Mouse (Mus musculus) CH12.LX (cell line): Measurements from ENCODE around the gene Gm20518. TPM values are rescaled to one million over a fixed set of nuclear protein-coding genes. Genes with fewer than 3 reads are reported as not detected.

ENCODE experiments used
- DNase-seq: peaks from one replicate; pipeline ENCODE4 v3.0.0-alpha.2; 2013; ENCODE audit errors: extremely low read depth
- H3K27ac ChIP-seq: 2 replicates; pipeline ENCODE4 v1.5.1; 2012; ENCODE audit warnings: low read depth, mild to moderate bottlenecking, control low read depth, moderate library complexity; ENCODE audit not compliant: insufficient read depth
- H3K27me3 ChIP-seq: replicated peaks from 2 replicates; pipeline ENCODE3; 2012; ENCODE audit warnings: inconsistent platforms
- H3K36me3 ChIP-seq, 2 experiments: replicated peaks in 1 of 2; 2 replicates each; pipeline versions ENCODE3 to v1.6.1; 2012; ENCODE audit warnings: inconsistent platforms in 1 of 2, low read length in 1 of 2, mild to moderate bottlenecking in 1 of 2, mixed read lengths in 1 of 2, moderate library complexity in 1 of 2; ENCODE audit not compliant: control insufficient read depth in 1 of 2, insufficient read depth in 1 of 2
- H3K4me1 ChIP-seq, 2 experiments: 2 replicates each; pipeline ENCODE4 v1.6.1; 2012; ENCODE audit warnings: inconsistent platforms in 1 of 2, moderate library complexity in 1 of 2; ENCODE audit not compliant: insufficient read depth in 2 of 2, control insufficient read depth in 1 of 2
- H3K4me2 ChIP-seq: 2 replicates; pipeline ENCODE4 v1.6.1; 2012; ENCODE audit warnings: low read depth, mild to moderate bottlenecking, control low read depth; ENCODE audit not compliant: poor library complexity, insufficient read depth, severe bottlenecking
- H3K4me3 ChIP-seq, 3 experiments: fragments of 150-350 bp in 1 of 3; sonication (generic) in 1 of 3; replicated peaks in 1 of 3; 2 replicates each; pipeline versions ENCODE3 to v1.5.1; 2011 to 2012; ENCODE audit warnings: low read depth in 2 of 3, low read length in 2 of 3, mild to moderate bottlenecking in 2 of 3, moderate library complexity in 2 of 3, control low read depth in 1 of 3, improper control_type of control experiment in 1 of 3, inconsistent platforms in 1 of 3, mixed read lengths in 1 of 3; ENCODE audit not compliant: poor library complexity in 1 of 3
- H3K79me2 ChIP-seq: replicated peaks from 2 replicates; pipeline ENCODE4 v1.6.1; 2012; ENCODE audit warnings: mild to moderate bottlenecking, moderate library complexity; ENCODE audit not compliant: control insufficient read depth, poor library complexity, insufficient read depth, severe bottlenecking; ENCODE audit errors: extremely low read depth
- H3K9ac ChIP-seq: 2 replicates; pipeline ENCODE4 v1.6.1; 2012; ENCODE audit warnings: low read depth, mild to moderate bottlenecking, control low read depth, moderate library complexity; ENCODE audit not compliant: insufficient read depth
- H3K9me3 ChIP-seq: replicated peaks from 2 replicates; pipeline ENCODE3; 2012; ENCODE audit warnings: low read length, inconsistent platforms, mixed read lengths
- BHLHE40 ChIP-seq: IDR thresholded peaks from 2 replicates; pipeline ENCODE4 v1.6.1; 2011; ENCODE audit warnings: mild to moderate bottlenecking, low read depth, low read length, improper control_type of control experiment
- CHD1 ChIP-seq: IDR thresholded peaks from 2 replicates; pipeline ENCODE4 v1.6.1; 2012; ENCODE audit warnings: low read depth, low read length, improper control_type of control experiment, inconsistent platforms
- CHD2 ChIP-seq: IDR thresholded peaks from 2 replicates; pipeline ENCODE4 v1.6.1; 2011; ENCODE audit warnings: low read length, improper control_type of control experiment
- ELF1 ChIP-seq: IDR thresholded peaks from 2 replicates; pipeline ENCODE4 v1.6.1; 2014; ENCODE audit warnings: low read depth, mild to moderate bottlenecking, inconsistent platforms, low read length, improper control_type of control experiment
- ETS1 ChIP-seq: conservative IDR thresholded peaks from 2 replicates; pipeline ENCODE4 v1.6.1; 2012; ENCODE audit warnings: low read depth, mild to moderate bottlenecking, inconsistent platforms, low read length, improper control_type of control experiment, moderate library complexity
- GABPA ChIP-seq: IDR thresholded peaks from 2 replicates; pipeline ENCODE4 v1.6.1; 2012; ENCODE audit warnings: low read depth, low read length, improper control_type of control experiment, inconsistent platforms; ENCODE audit not compliant: insufficient replicate concordance
- HCFC1 ChIP-seq: IDR thresholded peaks from 2 replicates; pipeline ENCODE4 v1.6.1; 2012; ENCODE audit warnings: low read depth, mild to moderate bottlenecking, inconsistent platforms, low read length, improper control_type of control experiment
- IRF4 ChIP-seq: IDR thresholded peaks from 2 replicates; pipeline ENCODE4 v1.6.1; 2014; ENCODE audit warnings: low read depth, mild to moderate bottlenecking, inconsistent platforms, low read length, improper control_type of control experiment
- JUN ChIP-seq: IDR thresholded peaks from 2 replicates; pipeline ENCODE4 v1.6.1; 2011; ENCODE audit warnings: low read depth, mild to moderate bottlenecking, low read length, improper control_type of control experiment, moderate library complexity; ENCODE audit not compliant: insufficient read depth
- KAT2A ChIP-seq: IDR thresholded peaks from 2 replicates; pipeline ENCODE4 v1.6.1; 2012; ENCODE audit warnings: low read length, improper control_type of control experiment, inconsistent platforms; ENCODE audit not compliant: insufficient replicate concordance
- MAFK ChIP-seq: IDR thresholded peaks from 2 replicates; pipeline ENCODE4 v1.6.1; 2011; ENCODE audit warnings: low read length, improper control_type of control experiment; ENCODE audit not compliant: insufficient replicate concordance
- MAX ChIP-seq: IDR thresholded peaks from 2 replicates; pipeline ENCODE4 v1.6.1; 2011; ENCODE audit warnings: low read length, improper control_type of control experiment
- MEF2A ChIP-seq: IDR thresholded peaks from 2 replicates; pipeline ENCODE4 v1.6.1; 2014; ENCODE audit warnings: low read depth, mild to moderate bottlenecking, inconsistent platforms, low read length, improper control_type of control experiment, borderline replicate concordance
- MXI1 ChIP-seq: IDR thresholded peaks from 2 replicates; pipeline ENCODE4 v1.6.1; 2011; ENCODE audit warnings: mild to moderate bottlenecking, low read depth, low read length, improper control_type of control experiment
- PAX5 ChIP-seq: IDR thresholded peaks from 2 replicates; pipeline ENCODE4 v1.6.1; 2012; ENCODE audit warnings: low read length, inconsistent platforms, mixed read lengths
- RAD21 ChIP-seq: IDR thresholded peaks from 2 replicates; pipeline ENCODE4 v1.6.1; 2011; ENCODE audit warnings: low read depth, mild to moderate bottlenecking, low read length, improper control_type of control experiment, moderate library complexity
- RCOR1 ChIP-seq: conservative IDR thresholded peaks from 2 replicates; pipeline ENCODE4 v1.6.1; 2012; ENCODE audit warnings: low read depth, mild to moderate bottlenecking, inconsistent platforms, low read length, improper control_type of control experiment
- SIN3A ChIP-seq: IDR thresholded peaks from 2 replicates; pipeline ENCODE4 v1.6.1; 2012; ENCODE audit warnings: low read length, improper control_type of control experiment, inconsistent platforms
- SMC3 ChIP-seq: IDR thresholded peaks from 2 replicates; pipeline ENCODE4 v1.6.1; 2011; ENCODE audit warnings: low read depth, low read length, improper control_type of control experiment
- TBP ChIP-seq: conservative IDR thresholded peaks from 2 replicates; pipeline ENCODE4 v1.6.1; 2011; ENCODE audit warnings: low read depth, low read length, improper control_type of control experiment
- UBTF ChIP-seq: IDR thresholded peaks from 2 replicates; pipeline ENCODE4 v1.6.1; 2012; ENCODE audit warnings: low read depth, mild to moderate bottlenecking, inconsistent platforms, low read length, improper control_type of control experiment, moderate library complexity
- USF1 ChIP-seq: IDR thresholded peaks from 2 replicates; pipeline ENCODE4 v1.6.1; 2014; ENCODE audit warnings: low read depth, mild to moderate bottlenecking, inconsistent platforms, low read length, improper control_type of control experiment
- USF2 ChIP-seq: conservative IDR thresholded peaks from 2 replicates; pipeline ENCODE4 v1.6.1; 2011; ENCODE audit warnings: low read depth, low read length, improper control_type of control experiment
- ZKSCAN1 ChIP-seq: IDR thresholded peaks from 2 replicates; pipeline ENCODE4 v1.6.1; 2012; ENCODE audit warnings: low read depth, inconsistent platforms, low read length, improper control_type of control experiment, borderline replicate concordance
- ZNF384 ChIP-seq: IDR thresholded peaks from 2 replicates; pipeline ENCODE4 v1.6.1; 2012; ENCODE audit warnings: low read depth, low read length, improper control_type of control experiment, inconsistent platforms
- dilution Hi-C: fragments of 300-500 bp; cut with MboI; formaldehyde crosslinking; loops from 2 replicates; pipeline ENCODE4 v1.14.3; 2020; ENCODE audit warnings: low sequenced_read_pairs; ENCODE audit not compliant: extremely low pct_unique_long_range_greater_than_20kb, extremely low pct_ligation_motif_present
- in situ Hi-C: fragments of 300-500 bp; cut with MboI; formaldehyde crosslinking; loops from 3 replicates; pipeline ENCODE4 v1.14.3; 2019; ENCODE audit warnings: low sequenced_read_pairs, low pct_ligation_motif_present, low pct_unique_long_range_greater_than_20kb, mixed read lengths
- polyA plus RNA-seq: library from polyadenylated mRNA; unstranded; fragments of >175 nt; gene quantifications from 2 replicates; pipeline ENCODE4 v1.2.1, GENCODE M21; 2012; ENCODE audit warnings: low read depth; ENCODE audit not compliant: insufficient read length
- total RNA-seq, 2 experiments: library from RNA; depleted of rRNA; stranded (reverse); fragments of 300-350 nt in 1 of 2; fragments of >200 nt in 1 of 2; gene quantifications; 2 replicates each; pipeline ENCODE4 v1.2.3; 2012 to 2014

Gm20518 gene
- total and polyA plus RNA-seq, 3 experiments: 0.16 to 0.91 (median 0.21) TPM

- in situ Hi-C loops: no loop called here
- peaks cover 9 to 43% of the 10 kb centered on the region in 2 experiments for H3K4me1 ChIP-seq
- H3K9me3 ChIP-seq: no peaks in the 10 kb centered on the region
- peak overlapping the region; percentile 53 for H3K4me2 ChIP-seq
- H3K36me3 ChIP-seq: peaks cover 19 to 39% of the 10 kb centered on the region in 2 experiments
- no peaks in the 10 kb centered on the region for H3K27me3 ChIP-seq
- H3K79me2 ChIP-seq: peaks cover 2% of the 10 kb centered on the region; the same call in 1 of the 2 replicates
- dilution Hi-C loops: no loop called here
- H3K27ac ChIP-seq: peak overlapping the region; percentile 43; the same call in 1 of the 2 replicates
- TF ChIP-seq MAX (no peak), ETS1 (no peak), MEF2A (no peak), USF2 (no peak), JUN (no peak), GABPA (no peak), ZKSCAN1 (no peak), ZNF384 (no peak), RCOR1 (no peak), SIN3A (no peak), KAT2A (peak; percentile 49; the same call in 1 of the 2 replicates), MAFK (no peak), HCFC1 (peak; percentile 38; the same call in 1 of the 2 replicates), CHD1 (no peak), ELF1 (peak; percentile 93), RAD21 (no peak), SMC3 (no peak), PAX5 (no peak)
- H3K4me3 ChIP-seq: peak overlapping the region; percentile 73 to 83 (median 83)
- no peak for DNase-seq
- H3K9ac ChIP-seq: peak overlapping the region; percentile 83
Measured at GRCm38 (mm10) chr16:17927351-17928082, 36.0 kb upstream of the Gm20518 start.

- peak overlapping the region; percentile 62 to 100 (median 81) for H3K4me3 ChIP-seq
- H3K79me2 ChIP-seq: peaks cover 5% of the 10 kb centered on the region; the same call in 1 of the 2 replicates
- no peak for TF ChIP-seq IRF4
- TF ChIP-seq SIN3A: no peak
- no peak for TF ChIP-seq USF2
- TF ChIP-seq USF1: no peak
- no peak; the same call in 1 of the 2 replicates for TF ChIP-seq MXI1
- no peak for TF ChIP-seq MAX
- no peak for TF ChIP-seq SMC3
- TF ChIP-seq GABPA: no peak
- TF ChIP-seq UBTF: no peak
- no peak for TF ChIP-seq JUN
- TF ChIP-seq TBP: no peak
- TF ChIP-seq BHLHE40: no peak
- TF ChIP-seq ZNF384: no peak
- no peak for TF ChIP-seq CHD2
- no peak for TF ChIP-seq HCFC1
- TF ChIP-seq, all 38 proteins: peak for 0
- DNase-seq: no peak
- Histone ChIP-seq H3K4me1 (peaks cover 13 to 40% of the 10 kb centered on the region in 2 experiments), H3K27ac (0 out of 2 replicates have a peak overlapping the region, but pooled peaks have one; percentile 2), H3K27me3 (peaks cover 16% of the 10 kb centered on the region), H3K36me3 (peaks cover 19 to 39% of the 10 kb centered on the region in 2 experiments), H3K9ac (peak overlapping the region; percentile 92), H3K9me3 (peaks cover 4% of the 10 kb centered on the region), H3K4me2 (peak overlapping the region; percentile 90)
- in situ Hi-C loops (no loop called here), dilution Hi-C loops (no loop called here)
Measured at GRCm38 (mm10) chr16:17922163-17922538, 30.7 kb upstream of the Gm20518 start.
